Mouse (Mus musculus) myocyte (in vitro differentiated cells): ENCODE measurements around the gene Syngr1. TPM values are rescaled to one million over a fixed set of nuclear protein-coding genes. Genes with fewer than 3 reads are reported as not detected.

Experiments
- H3K27me3 ChIP-seq: one replicate; pipeline ENCODE4 v1.6.1; 2011; ENCODE audit not compliant: control insufficient read depth, insufficient read depth, insufficient read length
- H3K36me3 ChIP-seq: one replicate; pipeline ENCODE4 v1.6.1; 2011; ENCODE audit not compliant: control insufficient read depth, insufficient read depth
- H3K4me2 ChIP-seq: one replicate; pipeline ENCODE4 v1.6.1; 2011; ENCODE audit warnings: low read depth, control low read depth
- H3K4me3 ChIP-seq: one replicate; pipeline ENCODE4 v1.5.1; 2011; ENCODE audit warnings: mild to moderate bottlenecking, control low read depth, moderate library complexity
- H3K79me2 ChIP-seq: one replicate; pipeline ENCODE4 v1.6.1; 2011; ENCODE audit not compliant: control insufficient read depth, insufficient read depth
- H3ac ChIP-seq: one replicate; pipeline ENCODE4 v1.6.1; 2011; ENCODE audit not compliant: control insufficient read depth, insufficient read length
- CEBPB ChIP-seq: IDR thresholded peaks from 2 replicates; pipeline ENCODE4 v1.6.1; 2011; ENCODE audit warnings: mild to moderate bottlenecking, moderate library complexity; ENCODE audit not compliant: poor library complexity, insufficient read depth, severe bottlenecking
- E2F4 ChIP-seq: IDR thresholded peaks from one replicate; pipeline ENCODE4 v1.6.1; 2011; ENCODE audit warnings: mild to moderate bottlenecking, control low read depth, moderate library complexity; ENCODE audit not compliant: insufficient read depth
- MAX ChIP-seq: IDR thresholded peaks from one replicate; pipeline ENCODE4 v1.6.1; 2011; ENCODE audit warnings: low read depth, mild to moderate bottlenecking, control low read depth
- MYOD1 ChIP-seq, 3 experiments: IDR thresholded peaks; one replicate each; pipeline ENCODE4 v1.6.1; 2011; ENCODE audit warnings: control low read depth in 2 of 3, low read depth in 2 of 3, mild to moderate bottlenecking in 2 of 3, moderate library complexity in 1 of 3; ENCODE audit not compliant: insufficient read length in 2 of 3, control insufficient read depth in 1 of 3
- MYOG ChIP-seq, 3 experiments: IDR thresholded peaks; one replicate each; pipeline ENCODE4 v1.6.1; 2011; ENCODE audit warnings: control low read depth in 2 of 3, low read depth in 2 of 3, mild to moderate bottlenecking in 2 of 3; ENCODE audit not compliant: insufficient read length in 2 of 3, control insufficient read depth in 1 of 3, insufficient read depth in 1 of 3
- POLR2A ChIP-seq: IDR thresholded peaks from one replicate; pipeline ENCODE4 v1.6.1; 2011; ENCODE audit warnings: low read depth, mild to moderate bottlenecking, control low read depth, moderate library complexity; ENCODE audit not compliant: insufficient read length
- POLR2AphosphoS2 ChIP-seq: IDR thresholded peaks from one replicate; pipeline ENCODE4 v1.6.1; 2011; ENCODE audit warnings: low read depth, control low read depth; ENCODE audit not compliant: insufficient read length
- REST ChIP-seq: IDR thresholded peaks from one replicate; pipeline ENCODE4 v1.6.1; 2011; ENCODE audit warnings: mild to moderate bottlenecking, control low read depth, moderate library complexity; ENCODE audit not compliant: insufficient read depth, insufficient read length
- SRF ChIP-seq: IDR thresholded peaks from one replicate; pipeline ENCODE4 v1.6.1; 2011; ENCODE audit warnings: low read depth; ENCODE audit not compliant: control insufficient read depth, insufficient read length
- TCF12 ChIP-seq: IDR thresholded peaks from one replicate; pipeline ENCODE4 v1.6.1; 2011; ENCODE audit warnings: mild to moderate bottlenecking, control low read depth; ENCODE audit not compliant: poor library complexity, insufficient read depth, severe bottlenecking
- TCF3 ChIP-seq: IDR thresholded peaks from one replicate; pipeline ENCODE4 v1.6.1; 2011; ENCODE audit warnings: low read depth, control low read depth; ENCODE audit not compliant: insufficient read length
- USF1 ChIP-seq: IDR thresholded peaks from one replicate; pipeline ENCODE4 v1.6.1; 2011; ENCODE audit warnings: low read depth, mild to moderate bottlenecking, control low read depth, moderate library complexity
- polyA plus RNA-seq: library from polyadenylated mRNA; unstranded; fragments of >200 nt; fragmentation: generic; extraction: Trizol; gene quantifications from one replicate; pipeline ENCODE4 v1.2.1, GENCODE M21; 2012; ENCODE audit warnings: missing spikeins

Gene Syngr1
- polyA plus RNA-seq, 1 experiment, result 54.7 TPM

DNA sequence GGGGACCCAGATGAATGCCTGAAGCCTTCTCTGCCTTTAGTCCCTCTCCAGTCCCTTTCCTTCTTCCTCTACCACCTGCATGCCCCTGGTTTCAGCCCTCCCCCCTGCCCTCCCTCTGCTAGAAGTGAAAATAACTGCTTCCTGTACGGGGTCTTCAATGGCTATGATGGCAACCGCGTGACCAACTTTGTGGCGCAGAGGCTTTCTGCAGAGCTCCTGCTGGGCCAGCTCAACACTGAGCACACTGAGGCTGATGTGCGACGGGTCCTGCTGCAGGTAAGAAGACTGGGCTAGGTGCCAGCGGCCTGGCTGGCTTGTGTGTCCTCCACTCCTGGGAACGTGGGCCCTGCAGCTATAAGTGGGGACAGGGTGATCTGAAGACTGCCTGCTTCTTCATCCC is 57.4 kb downstream of the Syngr1 start:
- H3K4me3 ChIP-seq, result no peak overlapping the region

GRCm38 (mm10) chr15:80149517-80149916 is 58.4 kb downstream of the Syngr1 start:
- Histone ChIP-seq H3K4me2 (no peak overlapping the region), H3K4me3 (no peak overlapping the region), H3K79me2 (peaks cover 3% of the 10 kb centered on the region), H3ac (no peak overlapping the region), H3K27me3 (no peaks in the 10 kb centered on the region), H3K36me3 (peaks cover 26% of the 10 kb centered on the region)
- TF ChIP-seq CEBPB (no peak), SRF (no peak), E2F4 (no peak), TCF12 (no peak), MYOG (IDR thresholded peaks at IDR 0.05; ENCODE audit: control insufficient read depth in 1 of 3, insufficient read depth in 1 of 3, insufficient read length in 2 of 3, low read depth in 2 of 3) (no peak), MAX (no peak), POLR2A (no peak), MYOD1 (IDR thresholded peaks at IDR 0.05; ENCODE audit: control insufficient read depth in 1 of 3, insufficient read length in 2 of 3, low read depth in 2 of 3) (no peak), TCF3 (no peak), REST (no peak), USF1 (no peak), POLR2AphosphoS2 (no peak)

More for the DNA sequence above, 57.4 kb downstream of the Syngr1 start:
- TF ChIP-seq CEBPB, result no peak
- Histone ChIP-seq H3K79me2 (peaks cover 13% of the 10 kb centered on the region), H3K4me2 (no peak overlapping the region), H3K27me3 (no peaks in the 10 kb centered on the region), H3K36me3 (peaks cover 28% of the 10 kb centered on the region), H3ac (no peak overlapping the region)

- Histone ChIP-seq H3ac (no peak overlapping the region), H3K4me3 (no peak overlapping the region), H3K27me3 (no peaks in the 10 kb centered on the region), H3K79me2 (no peaks in the 10 kb centered on the region), H3K4me2 (no peak overlapping the region), H3K36me3 (peaks cover 46% of the 10 kb centered on the region)
- TF ChIP-seq E2F4 (no peak), MAX (no peak), MYOG (IDR thresholded peaks at IDR 0.05; ENCODE audit: control insufficient read depth in 1 of 3, insufficient read depth in 1 of 3, insufficient read length in 2 of 3, low read depth in 2 of 3) (no peak), REST (no peak), TCF3 (no peak), SRF (no peak), MYOD1 (IDR thresholded peaks at IDR 0.05; ENCODE audit: control insufficient read depth in 1 of 3, insufficient read length in 2 of 3, low read depth in 2 of 3) (no peak), TCF12 (no peak), CEBPB (no peak), POLR2AphosphoS2 (no peak)
Measured at GRCm38 (mm10) chr15:80152663-80153062, 61.5 kb downstream of the Syngr1 start.

DNA sequence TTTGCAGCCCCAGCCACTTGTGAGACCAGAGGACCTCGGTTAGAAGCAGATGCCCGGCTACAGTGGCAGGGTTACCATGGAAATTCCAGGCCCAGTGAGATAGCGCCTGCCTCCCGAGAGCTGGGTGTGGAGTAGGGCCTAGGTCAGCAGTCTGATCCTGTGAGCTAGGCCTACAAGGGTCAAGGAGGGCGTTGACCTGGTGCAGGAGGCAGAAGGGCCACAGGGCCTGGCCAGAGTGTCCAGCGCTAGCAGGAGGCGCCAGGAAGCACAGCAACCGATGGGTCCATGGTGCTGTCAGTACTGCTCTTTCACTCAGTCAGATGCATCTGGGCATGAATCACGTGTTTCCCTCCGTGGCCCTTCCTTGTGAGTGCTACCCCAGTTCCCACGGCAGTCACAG is 62.6 kb downstream of the Syngr1 start:
- Histone ChIP-seq H3K4me3 (no peak overlapping the region), H3K27me3 (no peaks in the 10 kb centered on the region), H3ac (no peak overlapping the region), H3K79me2 (no peaks in the 10 kb centered on the region), H3K4me2 (no peak overlapping the region), H3K36me3 (peaks cover 53% of the 10 kb centered on the region)
- TF ChIP-seq TCF12, result no peak
- TF ChIP-seq POLR2AphosphoS2, result no peak
- no peak for TF ChIP-seq CEBPB

GRCm38 (mm10) chr15:80155707-80156106 is 64.6 kb downstream of the Syngr1 start:
- H3ac ChIP-seq, result no peak overlapping the region
- no peaks in the 10 kb centered on the region for H3K79me2 ChIP-seq

More at GRCm38 (mm10) chr15:80155707-80156106, 64.6 kb downstream of the Syngr1 start:
- H3K4me2 ChIP-seq, result no peak overlapping the region
- H3K27me3 ChIP-seq, result no peaks in the 10 kb centered on the region
- TF ChIP-seq POLR2AphosphoS2 (no peak), MYOG (IDR thresholded peaks at IDR 0.05; ENCODE audit: control insufficient read depth in 1 of 3, insufficient read depth in 1 of 3, insufficient read length in 2 of 3, low read depth in 2 of 3) (no peak), E2F4 (no peak), CEBPB (no peak)
- no peak overlapping the region for H3K4me3 ChIP-seq
- H3K36me3 ChIP-seq, result peaks cover 51% of the 10 kb centered on the region
